Mouse (Mus musculus) intestine, embryonic 14.5 days (tissue): ENCODE measurements at regions not wholly inside any gene's neighbourhood (a gene's known extent, or its start where the extent isn't known, plus 50 kb on each side); places are given as distances from the start of the nearest gene placed in this dataset.
"Not testable (repeated sequence)": the region's sequence is repeated elsewhere in the genome, so short reads cannot be mapped to it uniquely, and the experiment has no call there.

Experiments
- ATAC-seq: fragments of 200-750 bp; cut with Nextera tagmentation; replicated peaks from 2 replicates; pipeline ENCODE4 v1.8.0; 2017; ENCODE audit warnings: low read depth, moderate number of reproducible peaks, moderate TSS enrichment, moderate library complexity; ENCODE audit not compliant: low FRiP score, low TSS enrichment
- DNase-seq: peaks from one replicate; pipeline ENCODE4 v3.0.0-alpha.2; 2018; ENCODE audit warnings: low spot score
- H3K27ac ChIP-seq: fragments of 300-500 bp; sonication (generic); 2 replicates; pipeline ENCODE4 v1.5.1; 2014; ENCODE audit warnings: low read depth, mild to moderate bottlenecking, control low read depth
- H3K27me3 ChIP-seq: fragments of 300-500 bp; sonication (generic); replicated peaks from 2 replicates; pipeline ENCODE4 v1.6.1; 2014; ENCODE audit warnings: low read length, control low read depth; ENCODE audit not compliant: control insufficient read depth, insufficient read depth
- H3K36me3 ChIP-seq: fragments of 300-500 bp; sonication (generic); 2 replicates; pipeline ENCODE4 v1.6.1; 2014; ENCODE audit warnings: low read length, control low read depth; ENCODE audit not compliant: control insufficient read depth, insufficient read depth
- H3K4me1 ChIP-seq: fragments of 300-500 bp; sonication (generic); replicated peaks from 2 replicates; pipeline ENCODE4 v1.6.1; 2014; ENCODE audit warnings: low read length, control low read depth, mixed read lengths; ENCODE audit not compliant: control insufficient read depth, insufficient read depth
- H3K4me2 ChIP-seq: fragments of 300-500 bp; sonication (generic); 2 replicates; pipeline ENCODE4 v1.6.1; 2014; ENCODE audit warnings: low read length
- H3K4me3 ChIP-seq: fragments of 300-500 bp; sonication (generic); 2 replicates; pipeline ENCODE4 v1.5.1; 2014; ENCODE audit warnings: low read depth, low read length, control low read depth, mixed read lengths
- H3K9ac ChIP-seq: fragments of 300-500 bp; sonication (generic); 2 replicates; pipeline ENCODE4 v1.6.1; 2014; ENCODE audit warnings: mild to moderate bottlenecking, low read length
- H3K9me3 ChIP-seq: fragments of 300-500 bp; sonication (generic); 2 replicates; pipeline ENCODE4 v1.6.1; 2016; ENCODE audit warnings: low read length, control low read depth; ENCODE audit not compliant: control insufficient read depth
- WGBS: fragments of 180-500 bp; shearing (Covaris S2); extraction: QIAGEN DNeasy Blood & Tissue Kit; methylation state at CpG from one replicate; pipeline ENCODE4 v1.1.7; 2014; 5-methylcytosine and 5-hydroxymethylcytosine counted together

DNA sequence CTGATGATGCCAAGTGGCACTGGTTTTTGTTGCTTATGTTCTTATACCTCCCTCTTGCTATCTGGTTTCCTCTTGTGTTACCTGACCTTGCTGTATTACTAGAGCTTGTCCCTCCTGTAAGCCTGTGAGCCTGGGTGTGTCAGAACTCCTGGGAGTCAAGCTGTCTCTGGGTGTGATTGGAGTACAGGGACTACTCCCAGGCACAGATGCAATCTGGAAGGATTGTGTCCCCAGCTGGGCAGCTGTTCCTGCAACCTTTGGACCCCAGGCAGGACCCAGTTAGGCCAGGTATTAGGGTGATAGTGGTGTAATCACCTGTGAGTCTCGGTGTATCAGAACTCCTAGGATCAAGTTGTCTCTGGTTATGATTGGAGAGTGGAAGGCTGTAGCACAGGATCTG lies 97.4 kb upstream of the Dock11 start:
- Histone ChIP-seq H3K36me3 (no peaks in the 10 kb centered on the region), H3K4me2 (no peak overlapping the region), H3K4me1 (no peaks in the 10 kb centered on the region), H3K9me3 (no peaks in the 10 kb centered on the region), H3K4me3 (no peak overlapping the region), H3K9ac (no peak overlapping the region), H3K27me3 (no peaks in the 10 kb centered on the region), H3K27ac (no peak overlapping the region)
- 76% methylated on average over 1 of the region's 1 CpGs for WGBS
- DNase-seq, result no peak
- no peak for ATAC-seq

DNA sequence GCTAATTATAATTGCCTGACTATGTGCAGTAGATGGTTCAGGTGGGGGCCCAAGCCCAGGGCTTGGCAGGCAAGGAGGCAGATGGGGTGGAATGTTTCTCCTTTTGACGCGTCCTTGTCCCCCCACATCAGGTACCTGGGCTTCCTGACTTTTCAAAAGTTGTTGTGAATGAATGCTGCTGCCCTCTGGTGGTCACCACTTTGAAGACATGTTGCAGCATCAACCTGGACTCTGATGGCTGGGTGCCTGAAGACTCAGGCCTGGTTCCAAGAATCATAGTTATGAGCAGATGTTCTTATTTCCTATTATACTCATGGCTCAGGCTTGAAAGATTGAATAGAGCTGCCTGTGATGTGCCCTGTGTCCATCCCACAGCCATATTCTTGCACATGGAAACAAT lies 75.4 kb upstream of the Dock11 start:
- Histone ChIP-seq H3K36me3 (no peaks in the 10 kb centered on the region), H3K9me3 (no peaks in the 10 kb centered on the region), H3K4me2 (no peak overlapping the region), H3K9ac (no peak overlapping the region), H3K27ac (no peak overlapping the region), H3K4me1 (no peaks in the 10 kb centered on the region), H3K4me3 (no peak overlapping the region), H3K27me3 (no peaks in the 10 kb centered on the region)
- DNase-seq (peak; percentile 52), ATAC-seq (no peak)
- WGBS, result 17% methylated on average over 2 of the region's 2 CpGs

DNA sequence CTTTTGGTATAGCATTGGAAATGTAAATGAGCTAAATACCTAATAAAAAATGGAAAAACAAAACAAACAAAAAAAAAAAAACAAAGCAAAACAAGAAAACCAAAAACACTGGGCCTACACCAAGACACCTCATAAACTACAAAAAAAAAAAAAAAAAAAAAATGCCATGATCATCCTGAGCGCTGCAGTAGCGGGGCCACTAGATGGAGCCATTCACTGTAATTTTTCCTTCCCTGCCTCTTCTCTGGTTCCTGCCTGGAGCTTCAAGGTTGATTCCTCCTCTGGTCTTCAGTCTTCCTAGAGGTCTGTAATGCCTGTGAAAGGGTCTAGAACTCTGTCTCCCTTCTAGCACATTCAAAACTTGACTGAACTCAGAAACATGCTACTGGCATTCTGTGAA lies 54.2 kb upstream of the Dock11 start:
- 0% methylated on average over 2 of the region's 2 CpGs for WGBS
- not testable (repeated sequence) for ATAC-seq, H3K4me2 ChIP-seq, H3K36me3 ChIP-seq, H3K27me3 ChIP-seq, H3K4me3 ChIP-seq, H3K9ac ChIP-seq, DNase-seq, H3K9me3 ChIP-seq, H3K27ac ChIP-seq, H3K4me1 ChIP-seq

DNA sequence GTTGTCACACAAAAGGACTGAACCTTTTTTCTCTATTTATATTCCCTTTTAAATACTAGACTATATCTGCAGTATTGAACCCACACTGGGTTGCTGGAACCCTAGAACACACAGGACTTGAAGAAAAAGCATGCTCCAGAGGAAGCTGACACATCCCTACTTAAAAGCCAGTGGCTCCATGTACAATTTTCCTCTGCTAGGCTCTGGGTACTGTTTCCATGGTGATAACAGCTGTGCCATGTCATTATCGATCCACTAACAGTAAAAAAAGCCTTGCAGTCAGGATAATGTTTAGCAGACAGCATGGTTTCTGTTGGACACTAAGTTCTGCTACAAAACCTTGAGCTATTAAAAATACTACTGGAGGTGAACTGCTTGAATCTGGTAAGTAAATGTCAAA lies 50.6 kb upstream of the Dock11 start:
- H3K4me3 ChIP-seq, result no peak overlapping the region
- H3K36me3 ChIP-seq, result no peaks in the 10 kb centered on the region
- H3K4me2 ChIP-seq, result no peak overlapping the region
- 30% methylated on average over 1 of the region's 1 CpGs for WGBS
- ATAC-seq (no peak), DNase-seq (no peak)
- no peaks in the 10 kb centered on the region for H3K4me1 ChIP-seq
- no peaks in the 10 kb centered on the region for H3K9me3 ChIP-seq
- no peak overlapping the region for H3K27ac ChIP-seq
- H3K9ac ChIP-seq, result no peak overlapping the region
- no peaks in the 10 kb centered on the region for H3K27me3 ChIP-seq
